Mouse (Mus musculus) liver, embryonic 14.5 days (tissue): Measurements from ENCODE around the gene Arhgef7.

ENCODE experiments used
- CTCF ChIP-seq: IDR thresholded peaks from 2 replicates; pipeline ENCODE4 v1.5.1; 2016; ENCODE audit warnings: antibody characterized with exemption, low read depth, control low read depth
- EP300 ChIP-seq: IDR thresholded peaks from 2 replicates; pipeline ENCODE4 v1.6.1; 2016; ENCODE audit warnings: antibody characterized with exemption, low read depth

DNA sequence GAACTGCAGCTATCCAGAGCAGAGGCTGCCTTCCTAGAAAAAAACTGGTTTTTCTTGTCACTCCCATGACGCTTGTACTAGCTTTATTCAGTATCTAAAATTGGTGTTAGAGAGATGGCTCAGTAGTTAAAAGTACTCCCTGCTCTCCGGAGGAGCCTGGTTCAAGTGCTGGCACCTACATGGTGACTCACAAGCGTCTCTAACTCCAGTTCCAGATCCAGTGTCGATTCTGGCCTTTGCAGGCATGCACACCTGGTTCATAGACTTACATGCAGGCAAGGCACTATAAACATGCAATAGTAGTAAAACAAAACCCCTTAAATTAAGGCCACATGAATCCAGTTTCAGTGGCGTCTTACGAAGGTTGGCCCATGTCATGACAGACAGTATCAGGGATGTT lies 34.0 kb downstream of the Arhgef7 start:
- no peak for TF ChIP-seq CTCF
- no peak for TF ChIP-seq EP300
